In genomic region chr12:103306224-103306623, GRCm38 (mm10) we compare ENCODE assay signal across 9 mouse cellular contexts. TPM values are rescaled to one million over a fixed set of nuclear protein-coding genes. Genes with fewer than 3 reads are reported as not detected.
DNase-seq lines count a peak whose midpoint lies in the region; ATAC-seq and TF ChIP-seq lines count a peak whose summit lies in the region.
"Had no signal": no experiment of that assay in that cellular context is flagged by ENCODE, and none has a peak within 500 bp of the region (broad histone marks: within the 10 kb centered on the region; RNA-seq: fewer than 3 reads in every experiment).

No protein-coding gene starts in this region.

- no peaks in the 10 kb centered on the region for H3K4me1 ChIP-seq in forebrain, embryonic 11.5 days (replicated peaks; ENCODE audit: control insufficient read depth, insufficient read depth, low read length)
- peaks cover 6% of the 10 kb centered on the region; the same call in 1 of the 2 replicates for H3K4me1 ChIP-seq in forebrain, embryonic 10.5 days
- H3K4me1 ChIP-seq in liver, postnatal 0 days (ENCODE audit: insufficient read depth) = no peaks in the 10 kb centered on the region
- no peaks in the 10 kb centered on the region for H3K4me1 ChIP-seq in midbrain, postnatal 0 days (ENCODE audit: insufficient read depth, low read length)

- TF ChIP-seq CTCF in liver, postnatal 0 days (IDR thresholded peaks at IDR 0.05; ENCODE audit: low read depth) = peak; percentile 44
- TF ChIP-seq CTCF in midbrain, postnatal 0 days (IDR thresholded peaks at IDR 0.05) = peak; percentile 71

- no peak overlapping the region for H3K9ac ChIP-seq in forebrain, embryonic 11.5 days (ENCODE audit: low read length)
- no peak overlapping the region for H3K9ac ChIP-seq in liver, postnatal 0 days (replicated peaks)
- H3K9ac ChIP-seq in midbrain, postnatal 0 days (replicated peaks; ENCODE audit: low read length, poor library complexity, severe bottlenecking) = no peak overlapping the region

- no peak overlapping the region for H3K4me3 ChIP-seq in forebrain, embryonic 11.5 days (ENCODE audit: low read depth, low read length)
- H3K4me3 ChIP-seq in forebrain, embryonic 10.5 days = no peak overlapping the region
- H3K4me3 ChIP-seq in liver, postnatal 0 days (ENCODE audit: low read depth, low read length) = no peak overlapping the region
- no peak overlapping the region for H3K4me3 ChIP-seq in midbrain, postnatal 0 days (ENCODE audit: low read depth, low read length)

- DNase-seq in forebrain, embryonic 11.5 days (ENCODE audit: low spot score) = no peak
- DNase-seq in forebrain, embryonic 10.5 days (ENCODE audit: extremely low spot score, low spot score) = no peak
- no peak for DNase-seq in liver, postnatal 0 days
- DNase-seq in liver = no peak
- peak; percentile 67 for DNase-seq in midbrain, postnatal 0 days (ENCODE audit: low spot score)
- no peak for DNase-seq in thymus, postnatal 14 days

- 37% methylated on average over 2 of the region's 2 CpGs for WGBS in forebrain, embryonic 11.5 days
- WGBS in forebrain, embryonic 10.5 days = 47% methylated on average over 2 of the region's 2 CpGs
- 31% methylated on average over 2 of the region's 2 CpGs for WGBS in liver, postnatal 0 days (ENCODE audit: insufficient replicate concordance)
- WGBS in midbrain, postnatal 0 days = 35% methylated on average over 2 of the region's 2 CpGs

- no peak for TF ChIP-seq EP300 in liver, postnatal 0 days (IDR thresholded peaks at IDR 0.05; ENCODE audit: low read depth)

- H3K27ac ChIP-seq in forebrain, embryonic 11.5 days (ENCODE audit: low read depth, low read length) = no peak overlapping the region
- no peak overlapping the region for H3K27ac ChIP-seq in forebrain, embryonic 10.5 days
- no peak overlapping the region for H3K27ac ChIP-seq in liver, postnatal 0 days (ENCODE audit: low read depth)
- H3K27ac ChIP-seq in midbrain, postnatal 0 days (ENCODE audit: low read depth, low read length) = no peak overlapping the region
- H3K27ac ChIP-seq: macrophage had no signal

- H3K36me3 ChIP-seq in forebrain, embryonic 11.5 days (ENCODE audit: control insufficient read depth, insufficient read depth, low read length) = no peaks in the 10 kb centered on the region
- peaks cover 5% of the 10 kb centered on the region; the same call in 1 of the 2 replicates for H3K36me3 ChIP-seq in forebrain, embryonic 10.5 days (replicated peaks)
- no peaks in the 10 kb centered on the region for H3K36me3 ChIP-seq in liver, postnatal 0 days (replicated peaks; ENCODE audit: insufficient read depth, low read length)
- H3K36me3 ChIP-seq in midbrain, postnatal 0 days (ENCODE audit: insufficient read depth, low read length) = no peaks in the 10 kb centered on the region

- no peak overlapping the region for H3K4me2 ChIP-seq in forebrain, embryonic 11.5 days (ENCODE audit: low read depth, low read length, severe bottlenecking)
- H3K4me2 ChIP-seq in liver, postnatal 0 days (ENCODE audit: low read depth, low read length) = no peak overlapping the region
- H3K4me2 ChIP-seq in midbrain, postnatal 0 days (ENCODE audit: low read depth, low read length, poor library complexity, severe bottlenecking) = no peak overlapping the region

- no peaks in the 10 kb centered on the region for H3K27me3 ChIP-seq in forebrain, embryonic 11.5 days (ENCODE audit: control insufficient read depth, insufficient read depth, low read length)
- H3K27me3 ChIP-seq in forebrain, embryonic 10.5 days (ENCODE audit: poor library complexity, severe bottlenecking) = peaks cover 7% of the 10 kb centered on the region
- H3K27me3 ChIP-seq in liver, postnatal 0 days (ENCODE audit: insufficient read depth, low read length) = no peaks in the 10 kb centered on the region
- no peaks in the 10 kb centered on the region for H3K27me3 ChIP-seq in midbrain, postnatal 0 days (ENCODE audit: insufficient read depth, low read length)

- 0 out of 2 replicates have a peak, but pooled peaks have one; percentile 26 for ATAC-seq in forebrain, embryonic 11.5 days (replicated peaks; ENCODE audit: low FRiP score)
- no peak for ATAC-seq in liver, postnatal 0 days
- peak; percentile 37 to 59; a peak in 2 of 4 replicates for ATAC-seq in hematopoietic stem cell, adult 5-6 weeks (replicated peaks in 1 of 2; ENCODE audit: insufficient read depth in 1 of 2, low FRiP score in 2 of 2, low TSS enrichment in 1 of 2, low read depth in 1 of 2, poor library complexity in 2 of 2, severe bottlenecking in 2 of 2)
- peak; percentile 41 for ATAC-seq in midbrain, postnatal 0 days (ENCODE audit: low FRiP score)
- ATAC-seq in inflammation-experienced regulatory T-cells, adult 6 months = no peak

- no peaks in the 10 kb centered on the region for H3K9me3 ChIP-seq in forebrain, embryonic 11.5 days (ENCODE audit: control insufficient read depth, low read length)
- peaks cover 7% of the 10 kb centered on the region for H3K9me3 ChIP-seq in forebrain, embryonic 10.5 days
- H3K9me3 ChIP-seq in liver, postnatal 0 days (ENCODE audit: low read length) = no peaks in the 10 kb centered on the region
- no peaks in the 10 kb centered on the region for H3K9me3 ChIP-seq in midbrain, postnatal 0 days (ENCODE audit: low read length)

RNA-seq across cellular contexts. Expression of gene Fam181a, which starts 4.6 kb away (rescaled TPM):
- 27.3 and 28.5 TPM in 2 replicates for polyA plus RNA-seq in forebrain, embryonic 11.5 days (2014; fragmentation: Nextera tagmentation; extraction: Ambion mirVana)
- polyA plus RNA-seq in forebrain, embryonic 10.5 days (2016; fragmentation: Nextera tagmentation; extraction: Ambion mirVana) = 24.0 and 27.7 TPM in 2 replicates
- polyA plus RNA-seq in liver, postnatal 0 days (2015; fragmentation: Nextera tagmentation; extraction: Ambion mirVana) = not detected in 2 replicates
- not detected in 2 replicates for total RNA-seq in hematopoietic stem cell, adult 5-6 weeks (2017)
- total RNA-seq in midbrain, postnatal 0 days (2014; rRNA removed) = 11.2 and 14.9 TPM in 2 replicates
- 8.9 and 11.2 TPM in 2 replicates for polyA plus RNA-seq in midbrain, postnatal 0 days (2015; fragmentation: Nextera tagmentation; extraction: Ambion mirVana)
- polyA plus RNA-seq in inflammation-experienced regulatory T-cells, adult 6 months (2017; shearing (Covaris generic)) = not detected
- polyA plus RNA-seq: macrophage had no signal

RNA-seq across cellular contexts. Expression of gene Asb2, which starts 49.6 kb away (rescaled TPM):
- polyA plus RNA-seq in forebrain, embryonic 11.5 days (2014; fragmentation: Nextera tagmentation; extraction: Ambion mirVana) = 0.35 and 0.40 TPM in 2 replicates
- 0.43 and 0.57 TPM in 2 replicates for polyA plus RNA-seq in forebrain, embryonic 10.5 days (2016; fragmentation: Nextera tagmentation; extraction: Ambion mirVana)
- 5.7 and 5.9 TPM in 2 replicates for polyA plus RNA-seq in liver, postnatal 0 days (2015; fragmentation: Nextera tagmentation; extraction: Ambion mirVana)
- 3.3 TPM in 1 of 2 replicates, not detected in the other for total RNA-seq in hematopoietic stem cell, adult 5-6 weeks (2017)
- 0.93 and 4.4 TPM in 2 replicates for total RNA-seq in midbrain, postnatal 0 days (2014; rRNA removed)
- 1.5 and 1.9 TPM in 2 replicates for polyA plus RNA-seq in midbrain, postnatal 0 days (2015; fragmentation: Nextera tagmentation; extraction: Ambion mirVana)
- 10 to 100 TPM; 22.5 to 68.5 (median 47.2) TPM for polyA plus RNA-seq in inflammation-experienced regulatory T-cells, adult 6 months (2017; shearing (Covaris generic))

Comparison
In these comparisons a context has a peak if more than half of its experiments do, and no peak if none do; other contexts are left out.
1. ATAC-seq: peak in forebrain, embryonic 11.5 days (single experiment), hematopoietic stem cell, adult 5-6 weeks (2 of 2) and midbrain, postnatal 0 days (single experiment); none in liver, postnatal 0 days (single experiment) and inflammation-experienced regulatory T-cells, adult 6 months (single experiment).